Mouse (Mus musculus): Measurements from ENCODE around the gene Degs2.
A peak's percentile ranks its signal among the peaks of the same experiment; 100 is the strongest.
"Not testable (repeated sequence)": the region's sequence is repeated elsewhere in the genome, so short reads cannot be mapped to it uniquely, and the experiment has no call there.

The Degs2 gene

GRCm38 (mm10) chr12:108702185-108702584, at the start of gene Degs2:
Gene Degs2, minus strand, starts transcription at chr12:108702315.
- DNase-seq, result peak in 1 of 2 experiments; percentile 68

GRCm38 (mm10) chr12:108751790-108752189, 49.7 kb upstream of the Degs2 start:
- DNase-seq, result no peak

- DNase-seq, result no peak
Observed at GRCm38 (mm10) chr12:108750226-108750625, 48.1 kb upstream of the Degs2 start.

GRCm38 (mm10) chr12:108749454-108749853, 47.3 kb upstream of the Degs2 start:
- DNase-seq, result no peak

GRCm38 (mm10) chr12:108749019-108749418, 46.9 kb upstream of the Degs2 start:
- no peak for DNase-seq

- DNase-seq, result no peak
Observed at GRCm38 (mm10) chr12:108745990-108746389, 43.9 kb upstream of the Degs2 start.

- no peak for DNase-seq
Observed at GRCm38 (mm10) chr12:108742241-108742640, 40.1 kb upstream of the Degs2 start.

- DNase-seq, result no peak
Observed at GRCm38 (mm10) chr12:108741472-108741871, 39.4 kb upstream of the Degs2 start.

- no peak for DNase-seq
Observed at GRCm38 (mm10) chr12:108738745-108739144, 36.6 kb upstream of the Degs2 start.

GRCm38 (mm10) chr12:108737838-108738237, 35.7 kb upstream of the Degs2 start:
- DNase-seq, result no peak

GRCm38 (mm10) chr12:108734386-108734785, 32.3 kb upstream of the Degs2 start:
- DNase-seq, result no peak

GRCm38 (mm10) chr12:108723841-108724240, 21.7 kb upstream of the Degs2 start:
- DNase-seq, result no peak

GRCm38 (mm10) chr12:108722464-108722863, 20.3 kb upstream of the Degs2 start:
- DNase-seq, result no peak

- DNase-seq, result no peak
Observed at GRCm38 (mm10) chr12:108718485-108718884, 16.4 kb upstream of the Degs2 start.

GRCm38 (mm10) chr12:108715854-108716253, 13.7 kb upstream of the Degs2 start:
- DNase-seq, result no peak

- not testable (repeated sequence) for DNase-seq
Observed at GRCm38 (mm10) chr12:108713972-108714371, 11.9 kb upstream of the Degs2 start.

GRCm38 (mm10) chr12:108712481-108712880, 10.4 kb upstream of the Degs2 start:
- DNase-seq, result no peak

GRCm38 (mm10) chr12:108710861-108711615, 8.9 kb upstream of the Degs2 start:
- no peak for DNase-seq

- DNase-seq, result no peak
Observed at GRCm38 (mm10) chr12:108709964-108710765, 8.1 kb upstream of the Degs2 start.

GRCm38 (mm10) chr12:108709386-108709785, 7.3 kb upstream of the Degs2 start:
- no peak for DNase-seq

- no peak for DNase-seq
Observed at GRCm38 (mm10) chr12:108706129-108706528, 4.0 kb upstream of the Degs2 start.

- no peak for DNase-seq
Observed at GRCm38 (mm10) chr12:108705486-108705885, 3.4 kb upstream of the Degs2 start.

GRCm38 (mm10) chr12:108701221-108701620, 894 bp downstream of the Degs2 start:
- DNase-seq, result peak; percentile 59 to 74

- no peak for DNase-seq
Observed at GRCm38 (mm10) chr12:108700037-108700436, 2.1 kb downstream of the Degs2 start.
